In the genomic region with DNA sequence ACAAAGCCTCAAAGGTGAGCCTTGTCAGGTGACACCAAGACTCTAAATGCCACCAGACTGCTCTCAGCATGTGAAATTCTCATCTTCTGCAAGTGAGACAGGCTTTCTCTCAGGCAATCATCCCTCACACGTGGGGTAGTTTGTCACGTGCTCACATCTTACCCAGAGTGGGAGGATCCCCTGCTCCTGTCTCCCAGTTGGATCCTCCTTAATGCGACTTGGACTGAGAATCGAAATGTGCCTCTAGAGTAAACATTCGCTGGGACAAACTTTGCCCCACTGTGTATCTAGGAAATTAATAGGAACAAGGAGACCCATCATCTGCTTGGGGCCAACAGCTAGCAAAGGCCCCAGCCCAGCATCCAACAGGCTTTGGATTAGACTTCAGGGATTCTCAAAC, we compare ENCODE assay signal across 29 mouse cellular contexts.
"Had no signal": no experiment of that assay in that cellular context is flagged by ENCODE, and none has a peak within 500 bp of the region (broad histone marks: within the 10 kb centered on the region; RNA-seq: fewer than 3 reads in every experiment).

No protein-coding gene starts in this region.

- H3K27ac ChIP-seq: left cerebral cortex, adult 2 months; limb, embryonic 10.5 days; limb, embryonic 12.5 days; limb, embryonic 13.5 days; limb, embryonic 15.5 days; liver, embryonic 13.5 days; liver, embryonic 14.5 days; liver, embryonic 15.5 days; lung, embryonic 15.5 days; macrophage; midbrain, embryonic 10.5 days; midbrain, embryonic 12.5 days; midbrain, embryonic 15.5 days; neural tube, embryonic 12.5 days had no signal

- H3K9me3 ChIP-seq: limb, embryonic 10.5 days; limb, embryonic 12.5 days; limb, embryonic 13.5 days; limb, embryonic 15.5 days; liver, embryonic 13.5 days; liver, embryonic 15.5 days; lung, embryonic 15.5 days; midbrain, embryonic 10.5 days; midbrain, embryonic 12.5 days; midbrain, embryonic 15.5 days; neural tube, embryonic 12.5 days had no signal

- H3K4me1 ChIP-seq: liver, embryonic 15.5 days; megakaryocyte, embryonic 14.5 days; midbrain, embryonic 10.5 days; midbrain, embryonic 12.5 days; midbrain, embryonic 15.5 days; neural tube, embryonic 12.5 days had no signal

- H3K36me3 ChIP-seq: limb, embryonic 10.5 days; limb, embryonic 12.5 days; limb, embryonic 13.5 days; limb, embryonic 15.5 days; liver, embryonic 13.5 days; liver, embryonic 15.5 days; lung, embryonic 15.5 days; midbrain, embryonic 10.5 days; midbrain, embryonic 12.5 days; midbrain, embryonic 15.5 days; neural tube, embryonic 12.5 days had no signal

- H3K4me3 ChIP-seq: left cerebral cortex, adult 2 months; limb, embryonic 10.5 days; limb, embryonic 12.5 days; limb, embryonic 13.5 days; limb, embryonic 15.5 days; liver, embryonic 13.5 days; liver, embryonic 15.5 days; lung, embryonic 15.5 days; megakaryocyte, embryonic 14.5 days; midbrain, embryonic 10.5 days; midbrain, embryonic 12.5 days; midbrain, embryonic 15.5 days; myocyte; neural tube, embryonic 12.5 days had no signal

- DNase-seq: left cerebral cortex, postnatal 4 days; liver; liver, embryonic 13.5 days; lung, adult 18-20 months; lung, adult 2 months; lung, embryonic 14.5 days; lung, postnatal 10 days; lung, postnatal 14 days; lung, postnatal 36 days; lung, postnatal 4 days; midbrain, embryonic 14.5 days had no signal

- H3K4me2 ChIP-seq: limb, embryonic 12.5 days; limb, embryonic 13.5 days; limb, embryonic 15.5 days; liver, embryonic 13.5 days; liver, embryonic 15.5 days; lung, embryonic 14.5 days; lung, embryonic 15.5 days; midbrain, embryonic 11.5 days; midbrain, embryonic 12.5 days; midbrain, embryonic 15.5 days; neural tube, embryonic 12.5 days had no signal

- H3K9ac ChIP-seq: limb, embryonic 12.5 days; limb, embryonic 13.5 days; limb, embryonic 15.5 days; liver, embryonic 13.5 days; liver, embryonic 14.5 days; liver, embryonic 15.5 days; lung, embryonic 14.5 days; lung, embryonic 15.5 days; midbrain, embryonic 12.5 days; midbrain, embryonic 15.5 days; neural tube, embryonic 12.5 days had no signal

- H3K27me3 ChIP-seq: liver, embryonic 13.5 days; liver, embryonic 15.5 days; lung, embryonic 15.5 days; megakaryocyte, embryonic 14.5 days; midbrain, embryonic 12.5 days; midbrain, embryonic 15.5 days; neural tube, embryonic 12.5 days had no signal

- ATAC-seq: lung, postnatal 0 days; midbrain, embryonic 15.5 days; midbrain, embryonic 16.5 days had no signal
